Mouse (Mus musculus): ENCODE measurements around the gene Zfp472. TPM values are rescaled to one million over a fixed set of nuclear protein-coding genes. Genes with fewer than 3 reads are reported as not detected.

The Zfp472 gene
- total and polyA plus RNA-seq, 3 experiments, result 0.62 to 2.7 (median 2.3) TPM

DNA sequence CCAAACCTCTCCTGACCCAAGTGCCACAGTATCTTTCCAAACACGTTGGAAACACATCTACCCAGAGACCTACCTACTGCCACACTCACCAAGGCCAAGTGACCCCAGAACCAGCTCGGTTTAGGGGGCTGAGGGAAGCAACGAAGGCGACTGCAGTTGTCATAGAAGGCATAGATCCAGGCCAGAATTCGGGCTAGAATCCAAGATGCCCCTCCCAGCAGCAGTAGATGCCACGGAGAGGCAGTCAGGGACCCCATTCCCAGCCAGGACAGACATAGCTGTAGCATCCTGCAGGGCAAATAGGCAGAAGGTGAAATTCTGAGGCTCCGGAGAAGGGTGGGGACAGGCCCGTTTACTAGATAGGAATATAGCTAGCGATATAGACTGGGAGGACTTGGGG lies 18.9 kb upstream of the Zfp472 start:
- peak in 1 of 2 experiments; percentile 48 for DNase-seq
- peaks cover 11% of the 10 kb centered on the region for H3K4me1 ChIP-seq (ENCODE audit: control insufficient read depth, insufficient read depth, low read length)
- H3K4me3 ChIP-seq, result peak overlapping the region; percentile 75
- H3K79me2 ChIP-seq (replicated peaks; ENCODE audit: control insufficient read depth, insufficient read depth, low read length), result no peaks in the 10 kb centered on the region
- no peaks in the 10 kb centered on the region for H3K27me3 ChIP-seq (ENCODE audit: control insufficient read depth, insufficient read depth, low read length)
- H3K27ac ChIP-seq, result peak overlapping the region; percentile 90
- no peaks in the 10 kb centered on the region for H3K36me3 ChIP-seq (ENCODE audit: control insufficient read depth, insufficient read depth, low read length)
- 22% methylated on average over 9 of the region's 9 CpGs for WGBS
- TF ChIP-seq POLR2A (IDR thresholded peaks at IDR 0.05; ENCODE audit: insufficient read depth, low read depth, low read length) (no peak), CTCF (IDR thresholded peaks at IDR 0.05) (no peak), EP300 (IDR thresholded peaks at IDR 0.05; ENCODE audit: insufficient read depth, low read depth, low read length) (no peak)
- H3K9ac ChIP-seq (ENCODE audit: low read depth, low read length), result peak overlapping the region; percentile 68
- intact Hi-C loops (cut with DNase I), result loop anchor here (2.0 to 10.0 kb wide), 5 partner anchors 22 to 412 kb away; partner anchors contain the start of genes Cyp4f16, Zfp870 and Zfp871

DNA sequence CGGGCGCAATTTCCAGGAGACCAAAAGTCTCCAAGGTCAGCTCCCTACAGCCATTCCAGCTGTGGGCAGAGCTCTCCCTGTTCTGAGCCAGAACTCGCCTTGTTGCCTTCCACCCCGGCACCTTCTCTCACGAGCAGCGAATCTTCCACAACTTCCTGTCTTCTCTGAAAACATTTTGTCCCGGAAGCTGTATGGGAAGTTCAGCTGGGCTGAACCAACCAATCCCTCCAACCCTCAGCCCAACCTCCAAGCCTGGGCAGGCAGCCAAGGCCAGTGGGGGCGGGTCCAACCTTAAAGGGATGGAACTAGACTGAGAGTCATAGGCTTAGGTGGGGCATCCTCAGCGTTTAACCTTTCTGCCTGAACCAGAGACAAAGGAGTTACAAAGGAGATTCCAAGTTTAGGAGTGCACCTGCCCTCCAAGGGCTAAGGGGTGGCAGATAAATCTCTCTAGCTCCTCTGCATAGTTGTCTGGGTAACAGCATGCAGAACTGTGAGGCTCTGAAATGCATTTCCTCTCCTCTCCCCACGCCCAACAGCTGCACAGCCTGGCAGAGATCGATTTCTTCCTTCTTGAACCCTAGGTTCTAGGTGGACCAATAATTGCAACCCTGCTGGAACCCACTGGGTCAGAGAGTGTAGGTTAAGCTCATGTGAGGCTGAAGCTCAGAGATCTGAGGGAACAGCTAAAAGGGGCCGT lies 18.2 kb upstream of the Zfp472 start, which contains the start of gene Cyp4f13:
Cyp4f13 (minus strand) TSS at position 188 of the 700 bp plus-strand sequence.
- H3K9ac ChIP-seq (ENCODE audit: low read depth, low read length), result peak within 1 kb of the TSS; percentile 68
- peaks cover 11% of the 10 kb centered on the region for H3K4me1 ChIP-seq (ENCODE audit: control insufficient read depth, insufficient read depth, low read length)
- no peaks in the 10 kb centered on the region for H3K27me3 ChIP-seq (ENCODE audit: control insufficient read depth, insufficient read depth, low read length)
- no peaks in the 10 kb centered on the region for H3K79me2 ChIP-seq (replicated peaks; ENCODE audit: control insufficient read depth, insufficient read depth, low read length)
- 4% methylated on average over 12 of the region's 12 CpGs for WGBS
- peak within 1 kb of the TSS; percentile 75 for H3K4me3 ChIP-seq
- intact Hi-C loops (cut with DNase I), result loop anchor here (2.0 to 10.0 kb wide), 5 partner anchors 23 to 413 kb away; partner anchors contain the start of genes Cyp4f16, Zfp870 and Zfp871
- TF ChIP-seq CTCF (IDR thresholded peaks at IDR 0.05), result no peak
- peak; percentile 97 for TF ChIP-seq EP300 (IDR thresholded peaks at IDR 0.05; ENCODE audit: insufficient read depth, low read depth, low read length)
- TF ChIP-seq POLR2A (IDR thresholded peaks at IDR 0.05; ENCODE audit: insufficient read depth, low read depth, low read length), result peak; percentile 98
- H3K36me3 ChIP-seq (ENCODE audit: control insufficient read depth, insufficient read depth, low read length), result no peaks in the 10 kb centered on the region
- peak; percentile 98 to 100 for DNase-seq
- H3K27ac ChIP-seq, result peak within 1 kb of the TSS; percentile 90

- DNase-seq, result no peak
- 90% methylated on average over 3 of the region's 3 CpGs for WGBS
- intact Hi-C loops (cut with DNase I), result loop anchor here (2.0 to 5.0 kb wide), 4 partner anchors 15 to 398 kb away; partner anchors contain the start of gene Zfp472
- Histone ChIP-seq H3K27me3 (ENCODE audit: control insufficient read depth, insufficient read depth, low read length) (no peaks in the 10 kb centered on the region), H3K36me3 (ENCODE audit: control insufficient read depth, insufficient read depth, low read length) (no peaks in the 10 kb centered on the region), H3K27ac (no peak overlapping the region), H3K4me1 (ENCODE audit: control insufficient read depth, insufficient read depth, low read length) (peaks cover 11% of the 10 kb centered on the region), H3K9ac (ENCODE audit: low read depth, low read length) (no peak overlapping the region), H3K79me2 (replicated peaks; ENCODE audit: control insufficient read depth, insufficient read depth, low read length) (no peaks in the 10 kb centered on the region), H3K4me3 (no peak overlapping the region)
- TF ChIP-seq CTCF (IDR thresholded peaks at IDR 0.05), result no peak
- no peak for TF ChIP-seq EP300 (IDR thresholded peaks at IDR 0.05; ENCODE audit: insufficient read depth, low read depth, low read length)
- TF ChIP-seq POLR2A (IDR thresholded peaks at IDR 0.05; ENCODE audit: insufficient read depth, low read depth, low read length), result no peak
Measured at GRCm38 (mm10) chr17:32950136-32950535, 15.5 kb upstream of the Zfp472 start.

DNA sequence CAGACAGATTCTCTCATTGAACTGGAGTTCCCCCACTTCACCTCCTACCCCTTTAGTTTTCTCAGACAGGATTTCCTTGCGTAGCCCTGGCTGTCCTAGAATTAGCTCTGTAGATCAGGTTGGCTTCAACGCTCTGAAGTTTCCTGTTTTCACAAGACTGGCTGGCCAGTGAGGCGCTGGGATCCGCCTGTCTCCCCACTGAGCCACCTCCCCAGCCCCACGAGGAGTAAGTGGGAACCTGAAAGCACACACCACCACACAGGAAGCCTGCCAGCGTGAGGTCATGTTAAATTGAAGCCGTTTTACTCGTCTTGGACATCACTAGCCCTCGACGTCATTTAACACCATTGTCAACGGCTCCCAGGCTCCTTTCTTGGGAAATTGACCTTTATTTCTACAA lies 14.6 kb upstream of the Zfp472 start:
- Histone ChIP-seq H3K27ac (no peak overlapping the region), H3K27me3 (ENCODE audit: control insufficient read depth, insufficient read depth, low read length) (no peaks in the 10 kb centered on the region), H3K36me3 (ENCODE audit: control insufficient read depth, insufficient read depth, low read length) (no peaks in the 10 kb centered on the region), H3K9ac (ENCODE audit: low read depth, low read length) (no peak overlapping the region), H3K4me1 (ENCODE audit: control insufficient read depth, insufficient read depth, low read length) (peaks cover 11% of the 10 kb centered on the region), H3K4me3 (no peak overlapping the region), H3K79me2 (replicated peaks; ENCODE audit: control insufficient read depth, insufficient read depth, low read length) (no peaks in the 10 kb centered on the region)
- intact Hi-C loops (cut with DNase I), result loop anchor here (1.0 to 5.0 kb wide), 5 partner anchors 14 to 399 kb away; partner anchors contain the start of gene Zfp472
- DNase-seq, result no peak
- TF ChIP-seq POLR2A (IDR thresholded peaks at IDR 0.05; ENCODE audit: insufficient read depth, low read depth, low read length), result no peak
- no peak for TF ChIP-seq EP300 (IDR thresholded peaks at IDR 0.05; ENCODE audit: insufficient read depth, low read depth, low read length)
- TF ChIP-seq CTCF (IDR thresholded peaks at IDR 0.05), result no peak
- WGBS, result 65% methylated on average over 11 of the region's 11 CpGs

- H3K36me3 ChIP-seq (ENCODE audit: control insufficient read depth, insufficient read depth, low read length), result no peaks in the 10 kb centered on the region
- DNase-seq, result peak; percentile 75 to 88
- no peak overlapping the region for H3K4me3 ChIP-seq
- peaks cover 8% of the 10 kb centered on the region for H3K4me1 ChIP-seq (ENCODE audit: control insufficient read depth, insufficient read depth, low read length)
- intact Hi-C loops (cut with DNase I), result loop anchor here (1.0 to 5.0 kb wide), 5 partner anchors 13 to 399 kb away; partner anchors contain the start of gene Zfp472
- H3K27me3 ChIP-seq (ENCODE audit: control insufficient read depth, insufficient read depth, low read length), result no peaks in the 10 kb centered on the region
- H3K79me2 ChIP-seq (replicated peaks; ENCODE audit: control insufficient read depth, insufficient read depth, low read length), result no peaks in the 10 kb centered on the region
- no peak overlapping the region for H3K9ac ChIP-seq (ENCODE audit: low read depth, low read length)
- no peak overlapping the region for H3K27ac ChIP-seq
- 0 out of 2 replicates have a peak, but pooled peaks have one; percentile 58 for TF ChIP-seq EP300 (IDR thresholded peaks at IDR 0.05; ENCODE audit: insufficient read depth, low read depth, low read length)
- TF ChIP-seq POLR2A (IDR thresholded peaks at IDR 0.05; ENCODE audit: insufficient read depth, low read depth, low read length), result no peak
- peak; percentile 86 for TF ChIP-seq CTCF (IDR thresholded peaks at IDR 0.05)
- 23% methylated on average over 16 of the region's 16 CpGs for WGBS
Measured at GRCm38 (mm10) chr17:32951441-32951840, 14.2 kb upstream of the Zfp472 start.

DNA sequence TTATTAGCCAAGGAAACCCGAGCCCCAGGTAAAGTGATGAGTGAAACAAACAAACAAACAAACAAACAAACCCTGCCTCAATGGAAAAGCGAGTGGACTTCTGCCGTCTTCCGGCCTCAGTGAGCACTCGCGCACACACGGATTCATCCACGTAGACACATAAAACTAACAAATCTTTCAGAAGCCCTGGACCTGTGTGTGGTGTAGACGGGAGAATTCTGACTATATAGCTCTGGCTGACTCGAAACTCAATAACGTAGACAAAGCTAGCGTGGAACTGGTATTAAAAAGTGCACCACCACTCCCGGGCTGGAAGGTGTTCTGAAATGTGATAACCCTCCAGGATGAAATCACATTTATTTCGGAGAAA lies 376 bp upstream of the Zfp472 start:
- Histone ChIP-seq H3K4me3 (peak overlapping the region; percentile 91), H3K36me3 (ENCODE audit: control insufficient read depth, insufficient read depth, low read length) (peaks cover 3% of the 10 kb centered on the region), H3K27me3 (ENCODE audit: control insufficient read depth, insufficient read depth, low read length) (no peaks in the 10 kb centered on the region), H3K27ac (peak overlapping the region; percentile 88), H3K4me1 (ENCODE audit: control insufficient read depth, insufficient read depth, low read length) (no peaks in the 10 kb centered on the region), H3K79me2 (replicated peaks; ENCODE audit: control insufficient read depth, insufficient read depth, low read length) (0 out of 2 replicates have a peak, but pooled peaks cover 1% of the 10 kb centered on the region), H3K9ac (ENCODE audit: low read depth, low read length) (peak overlapping the region; percentile 67)
- TF ChIP-seq EP300 (IDR thresholded peaks at IDR 0.05; ENCODE audit: insufficient read depth, low read depth, low read length) (no peak), POLR2A (IDR thresholded peaks at IDR 0.05; ENCODE audit: insufficient read depth, low read depth, low read length) (no peak), CTCF (IDR thresholded peaks at IDR 0.05) (peak; percentile 58)
- intact Hi-C loops (cut with DNase I), result loop anchor here (2.0 kb wide), 1 partner anchor 14 kb away; no protein-coding TSS in a partner anchor
- no peak for DNase-seq
- WGBS, result under 1% methylated on average over 14 of the region's 14 CpGs

Measured in heart, adult 2 months (tissue).